Mouse (Mus musculus) myocyte (in vitro differentiated cells): ENCODE results near the gene Nek4. TPM values are rescaled to one million over a fixed set of nuclear protein-coding genes. Genes with fewer than 3 reads are reported as not detected.

Experiments
- H3K27me3 ChIP-seq: one replicate; pipeline ENCODE4 v1.6.1; 2011; ENCODE audit not compliant: control insufficient read depth, insufficient read depth, insufficient read length
- H3K36me3 ChIP-seq: one replicate; pipeline ENCODE4 v1.6.1; 2011; ENCODE audit not compliant: control insufficient read depth, insufficient read depth
- H3K4me2 ChIP-seq: one replicate; pipeline ENCODE4 v1.6.1; 2011; ENCODE audit warnings: low read depth, control low read depth
- H3K4me3 ChIP-seq: one replicate; pipeline ENCODE4 v1.5.1; 2011; ENCODE audit warnings: mild to moderate bottlenecking, control low read depth, moderate library complexity
- H3K79me2 ChIP-seq: one replicate; pipeline ENCODE4 v1.6.1; 2011; ENCODE audit not compliant: control insufficient read depth, insufficient read depth
- H3ac ChIP-seq: one replicate; pipeline ENCODE4 v1.6.1; 2011; ENCODE audit not compliant: control insufficient read depth, insufficient read length
- CEBPB ChIP-seq: IDR thresholded peaks from 2 replicates; pipeline ENCODE4 v1.6.1; 2011; ENCODE audit warnings: mild to moderate bottlenecking, moderate library complexity; ENCODE audit not compliant: poor library complexity, insufficient read depth, severe bottlenecking
- E2F4 ChIP-seq: IDR thresholded peaks from one replicate; pipeline ENCODE4 v1.6.1; 2011; ENCODE audit warnings: mild to moderate bottlenecking, control low read depth, moderate library complexity; ENCODE audit not compliant: insufficient read depth
- MAX ChIP-seq: IDR thresholded peaks from one replicate; pipeline ENCODE4 v1.6.1; 2011; ENCODE audit warnings: low read depth, mild to moderate bottlenecking, control low read depth
- MYOD1 ChIP-seq, 3 experiments: IDR thresholded peaks; one replicate each; pipeline ENCODE4 v1.6.1; 2011; ENCODE audit warnings: control low read depth in 2 of 3, low read depth in 2 of 3, mild to moderate bottlenecking in 2 of 3, moderate library complexity in 1 of 3; ENCODE audit not compliant: insufficient read length in 2 of 3, control insufficient read depth in 1 of 3
- MYOG ChIP-seq, 3 experiments: IDR thresholded peaks; one replicate each; pipeline ENCODE4 v1.6.1; 2011; ENCODE audit warnings: control low read depth in 2 of 3, low read depth in 2 of 3, mild to moderate bottlenecking in 2 of 3; ENCODE audit not compliant: insufficient read length in 2 of 3, control insufficient read depth in 1 of 3, insufficient read depth in 1 of 3
- POLR2A ChIP-seq: IDR thresholded peaks from one replicate; pipeline ENCODE4 v1.6.1; 2011; ENCODE audit warnings: low read depth, mild to moderate bottlenecking, control low read depth, moderate library complexity; ENCODE audit not compliant: insufficient read length
- POLR2AphosphoS2 ChIP-seq: IDR thresholded peaks from one replicate; pipeline ENCODE4 v1.6.1; 2011; ENCODE audit warnings: low read depth, control low read depth; ENCODE audit not compliant: insufficient read length
- REST ChIP-seq: IDR thresholded peaks from one replicate; pipeline ENCODE4 v1.6.1; 2011; ENCODE audit warnings: mild to moderate bottlenecking, control low read depth, moderate library complexity; ENCODE audit not compliant: insufficient read depth, insufficient read length
- SRF ChIP-seq: IDR thresholded peaks from one replicate; pipeline ENCODE4 v1.6.1; 2011; ENCODE audit warnings: low read depth; ENCODE audit not compliant: control insufficient read depth, insufficient read length
- TCF12 ChIP-seq: IDR thresholded peaks from one replicate; pipeline ENCODE4 v1.6.1; 2011; ENCODE audit warnings: mild to moderate bottlenecking, control low read depth; ENCODE audit not compliant: poor library complexity, insufficient read depth, severe bottlenecking
- TCF3 ChIP-seq: IDR thresholded peaks from one replicate; pipeline ENCODE4 v1.6.1; 2011; ENCODE audit warnings: low read depth, control low read depth; ENCODE audit not compliant: insufficient read length
- USF1 ChIP-seq: IDR thresholded peaks from one replicate; pipeline ENCODE4 v1.6.1; 2011; ENCODE audit warnings: low read depth, mild to moderate bottlenecking, control low read depth, moderate library complexity
- polyA plus RNA-seq: library from polyadenylated mRNA; unstranded; fragments of >200 nt; fragmentation: generic; extraction: Trizol; gene quantifications from one replicate; pipeline ENCODE4 v1.2.1, GENCODE M21; 2012; ENCODE audit warnings: missing spikeins

Nek4 gene
- 2.8 TPM for polyA plus RNA-seq

DNA sequence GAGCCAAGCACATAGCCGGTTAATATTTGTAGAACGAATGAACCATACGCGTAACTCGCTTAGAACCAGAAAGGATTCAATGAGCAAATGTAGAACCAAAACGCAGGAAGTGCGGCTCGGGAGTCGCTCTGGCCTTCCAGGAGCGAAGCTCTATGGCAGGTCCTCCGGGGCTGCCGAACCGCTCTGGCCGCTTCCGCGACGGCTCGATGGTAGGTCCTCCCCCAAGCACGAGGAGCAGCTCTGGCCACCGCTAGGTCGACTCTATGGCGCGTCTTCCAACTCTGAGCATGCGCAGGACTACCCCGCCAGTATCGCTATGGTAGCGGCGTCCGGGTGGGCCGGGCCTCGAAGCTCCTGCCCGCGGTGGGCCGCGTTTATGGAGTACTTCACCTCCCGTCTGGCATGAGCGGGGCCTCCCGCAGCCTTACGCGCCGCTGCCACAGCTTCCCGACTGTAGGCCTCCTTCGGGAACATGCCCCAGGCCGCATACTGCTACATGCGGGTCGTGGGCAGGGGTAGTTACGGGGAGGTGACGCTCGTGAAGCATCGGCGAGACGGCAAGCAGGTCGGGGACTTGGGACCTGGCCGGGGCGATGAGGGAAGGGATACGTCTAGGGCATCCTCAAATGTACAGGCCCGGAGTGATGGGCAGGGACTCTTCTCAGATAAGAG lies at the start of gene Nek4:
TSS of gene Nek4 (plus strand) at position 224 of the 672 bp plus-strand sequence.
- Histone ChIP-seq H3ac (peak within 1 kb of the TSS; percentile 70), H3K79me2 (no peaks in the 10 kb centered on the region), H3K4me3 (peak within 1 kb of the TSS; percentile 64), H3K27me3 (no peaks in the 10 kb centered on the region), H3K4me2 (peak within 1 kb of the TSS; percentile 95), H3K36me3 (no peaks in the 10 kb centered on the region)
- TF ChIP-seq MYOG (IDR thresholded peaks at IDR 0.05; ENCODE audit: control insufficient read depth in 1 of 3, insufficient read depth in 1 of 3, insufficient read length in 2 of 3, low read depth in 2 of 3) (peak in 1 of 3 experiments; percentile 3), CEBPB (no peak), POLR2A (peak; percentile 74), POLR2AphosphoS2 (peak; percentile 36), TCF12 (no peak)

DNA sequence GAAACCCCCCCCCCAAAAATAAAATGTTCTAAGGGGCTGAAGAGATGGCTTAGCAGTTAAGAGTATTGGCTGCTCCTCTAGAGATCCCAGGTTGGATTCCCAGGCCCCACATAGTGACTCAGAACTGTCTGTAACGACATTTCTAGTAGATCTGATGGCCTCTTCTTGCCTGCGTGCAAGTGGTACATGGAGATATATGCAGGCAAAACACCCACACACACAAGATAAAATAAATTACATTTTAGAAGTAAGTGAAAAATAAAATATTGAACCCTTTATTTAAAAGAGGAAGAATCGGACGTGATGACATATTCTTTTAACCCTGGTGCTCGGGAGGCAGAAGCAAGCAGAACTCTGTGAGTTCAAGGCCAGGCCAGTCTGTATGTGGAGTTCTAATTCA lies 48.5 kb upstream of the Nek4 start:
- Histone ChIP-seq H3ac (no peak overlapping the region), H3K79me2 (no peaks in the 10 kb centered on the region), H3K4me3 (no peak overlapping the region), H3K36me3 (no peaks in the 10 kb centered on the region), H3K4me2 (no peak overlapping the region), H3K27me3 (no peaks in the 10 kb centered on the region)
- TF ChIP-seq USF1 (no peak), SRF (no peak), MYOG (IDR thresholded peaks at IDR 0.05; ENCODE audit: control insufficient read depth in 1 of 3, insufficient read depth in 1 of 3, insufficient read length in 2 of 3, low read depth in 2 of 3) (no peak), MYOD1 (IDR thresholded peaks at IDR 0.05; ENCODE audit: control insufficient read depth in 1 of 3, insufficient read length in 2 of 3, low read depth in 2 of 3) (no peak), REST (no peak), MAX (no peak), TCF3 (no peak), TCF12 (no peak), CEBPB (no peak), E2F4 (no peak), POLR2A (no peak), POLR2AphosphoS2 (no peak)

DNA sequence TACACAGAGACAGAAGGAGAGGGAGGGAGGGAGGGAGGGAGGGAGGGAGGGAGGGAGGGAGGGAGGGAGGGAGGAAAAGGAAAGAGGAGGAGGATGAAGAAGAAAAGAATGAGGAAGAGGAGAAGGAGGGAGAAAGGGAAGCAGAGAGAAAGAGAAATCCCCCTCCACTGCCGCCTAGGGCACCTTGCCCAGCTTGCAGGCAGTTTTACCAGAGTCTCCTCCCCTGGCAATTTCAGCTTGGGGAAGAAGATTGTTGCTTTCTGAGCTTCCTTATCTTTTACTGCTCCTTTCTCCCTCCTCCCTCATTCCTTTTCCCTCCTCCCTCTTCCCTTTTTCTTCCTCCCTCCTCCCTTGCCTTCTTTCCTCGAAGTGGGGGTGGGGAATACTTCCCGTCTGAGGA lies 48.1 kb upstream of the Nek4 start:
- Histone ChIP-seq H3K79me2 (no peaks in the 10 kb centered on the region), H3K4me3 (no peak overlapping the region), H3K36me3 (no peaks in the 10 kb centered on the region), H3K4me2 (no peak overlapping the region), H3ac (no peak overlapping the region), H3K27me3 (no peaks in the 10 kb centered on the region)
- TF ChIP-seq SRF (no peak), USF1 (no peak), REST (no peak), MYOD1 (IDR thresholded peaks at IDR 0.05; ENCODE audit: control insufficient read depth in 1 of 3, insufficient read length in 2 of 3, low read depth in 2 of 3) (no peak), TCF12 (no peak), POLR2A (no peak), POLR2AphosphoS2 (no peak), MYOG (IDR thresholded peaks at IDR 0.05; ENCODE audit: control insufficient read depth in 1 of 3, insufficient read depth in 1 of 3, insufficient read length in 2 of 3, low read depth in 2 of 3) (no peak), MAX (no peak), E2F4 (no peak), TCF3 (no peak), CEBPB (no peak)

DNA sequence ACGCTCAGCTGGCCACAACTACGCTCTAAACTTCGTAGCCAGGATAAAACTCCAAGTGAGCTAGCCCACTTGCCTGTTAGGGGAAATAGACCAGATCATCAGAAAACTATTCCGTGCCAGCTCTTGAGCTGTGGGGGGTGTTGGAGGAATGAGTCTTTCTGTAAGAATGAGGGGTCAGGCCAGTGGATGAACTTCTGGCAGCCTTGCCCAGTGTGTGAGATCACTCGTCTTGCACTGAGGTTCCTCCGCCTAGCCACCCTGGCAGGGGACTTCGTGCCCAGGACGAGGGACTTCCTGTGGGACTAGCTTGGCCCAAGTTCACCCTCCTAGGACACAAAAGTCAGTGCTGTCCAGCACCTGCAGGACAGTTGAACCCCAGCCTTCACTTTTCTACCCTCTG lies 46.9 kb upstream of the Nek4 start:
- peak overlapping the region; percentile 42 for H3K4me2 ChIP-seq
- no peak overlapping the region for H3ac ChIP-seq
- TF ChIP-seq TCF12, result no peak
- H3K36me3 ChIP-seq, result no peaks in the 10 kb centered on the region
- H3K4me3 ChIP-seq, result no peak overlapping the region
- no peaks in the 10 kb centered on the region for H3K27me3 ChIP-seq
- H3K79me2 ChIP-seq, result no peaks in the 10 kb centered on the region

DNA sequence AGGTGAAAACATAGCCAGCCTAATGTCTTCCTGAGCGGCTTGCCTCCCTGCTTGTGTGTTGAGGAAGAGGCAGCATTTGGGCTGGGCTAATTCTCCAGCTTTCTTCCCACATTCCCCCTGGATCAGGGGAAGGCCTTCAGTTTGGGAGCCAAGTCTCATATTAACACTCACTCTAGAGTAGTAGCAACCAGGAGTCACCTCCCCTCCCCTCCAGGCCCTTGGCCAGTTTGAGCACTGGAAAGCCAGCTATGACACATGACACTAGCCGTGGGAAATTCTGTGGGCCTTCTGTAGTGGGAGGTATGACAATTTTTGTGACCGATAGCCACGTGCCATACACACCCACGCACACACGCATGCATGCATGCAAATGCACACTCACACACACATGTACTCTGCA lies 45.2 kb upstream of the Nek4 start:
- Histone ChIP-seq H3ac (no peak overlapping the region), H3K4me3 (no peak overlapping the region), H3K36me3 (no peaks in the 10 kb centered on the region), H3K4me2 (no peak overlapping the region), H3K27me3 (no peaks in the 10 kb centered on the region), H3K79me2 (no peaks in the 10 kb centered on the region)
- no peak for TF ChIP-seq POLR2AphosphoS2
- no peak for TF ChIP-seq E2F4
- TF ChIP-seq CEBPB, result no peak
- no peak for TF ChIP-seq MYOD1 (IDR thresholded peaks at IDR 0.05; ENCODE audit: control insufficient read depth in 1 of 3, insufficient read length in 2 of 3, low read depth in 2 of 3)
- TF ChIP-seq POLR2A, result no peak
